Mouse (Mus musculus) inflammation-experienced regulatory T-cells (primary cell): Measurements from ENCODE around the gene Rarb. TPM values are rescaled to one million over a fixed set of nuclear protein-coding genes. Genes with fewer than 3 reads are reported as not detected.

Experiments used
- polyA plus RNA-seq, 2 experiments: library from polyadenylated mRNA; unstranded; fragments of 100-300 nt; shearing (Covaris generic); gene quantifications; one replicate each; pipeline ENCODE4 v1.2.1; 2017

Gene Rarb
- polyA plus RNA-seq: not detected

DNA sequence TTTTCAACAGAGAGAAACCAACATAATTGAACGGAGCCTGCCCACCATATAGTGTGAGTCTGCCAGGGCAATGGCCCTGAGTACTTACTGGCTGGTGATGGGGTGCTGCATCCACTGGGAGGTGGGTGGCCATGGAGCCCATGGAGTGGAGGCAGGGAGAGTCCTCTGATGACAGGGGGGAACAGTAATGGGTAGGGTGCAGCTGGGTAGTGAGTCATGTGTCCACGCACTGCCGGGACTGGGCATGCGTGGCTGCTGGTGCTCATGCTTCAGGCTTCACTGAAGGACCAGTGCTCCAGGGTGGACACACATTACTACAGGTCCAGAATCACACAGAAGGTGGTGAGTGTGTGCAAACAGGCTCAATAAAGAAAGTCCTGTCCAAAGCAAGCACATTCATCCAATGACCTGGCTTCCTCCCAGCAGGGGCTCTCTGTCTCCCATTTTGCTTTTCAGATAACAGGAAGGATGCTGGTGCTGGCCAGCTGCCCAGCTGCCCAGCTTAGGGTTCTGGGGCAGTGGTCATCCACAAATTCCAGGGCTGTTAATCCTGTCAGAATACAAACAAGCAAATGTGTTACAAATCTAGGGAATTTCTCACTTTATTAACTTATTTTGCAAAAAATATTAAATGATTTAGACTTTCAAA is at the start of gene Rarb:
Gene Rarb, minus strand, starts transcription at position 555 of the 649 bp plus-strand sequence.

